Mouse (Mus musculus): ENCODE measurements around the gene Golga4. TPM values are rescaled to one million over a fixed set of nuclear protein-coding genes. Genes with fewer than 3 reads are reported as not detected.

Golga4 gene
- total RNA-seq (2023): 97.1 to 108 TPM (median 101 TPM) in 4 replicates

GRCm38 (mm10) chr9:118506020-118506403, at the start of gene Golga4:
Gene Golga4, plus strand, starts transcription at chr9:118506267.

DNA sequence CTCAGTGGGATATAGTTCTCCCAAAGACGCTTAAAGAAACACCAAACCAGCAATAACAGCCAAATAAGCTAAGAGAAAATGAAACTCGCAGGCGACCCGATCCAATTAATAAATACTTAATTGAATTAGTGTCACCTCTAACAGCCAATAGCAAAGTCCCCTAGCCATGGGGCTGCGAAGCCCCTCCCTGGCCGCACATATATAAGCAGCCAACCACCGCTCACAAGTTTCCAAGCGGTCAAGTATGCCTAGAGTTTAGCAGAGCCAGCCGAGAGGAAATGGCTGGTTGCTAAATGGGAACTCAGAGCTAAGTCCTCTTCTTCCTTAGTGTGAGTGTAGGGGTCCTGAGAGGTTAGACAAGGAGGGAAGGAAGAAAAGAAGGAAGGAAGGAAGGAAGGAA, 28.1 kb upstream of the Golga4 start, which contains the start of gene Eomes:
Eomes (plus strand) TSS at position 252 of the 400 bp plus-strand sequence.

DNA sequence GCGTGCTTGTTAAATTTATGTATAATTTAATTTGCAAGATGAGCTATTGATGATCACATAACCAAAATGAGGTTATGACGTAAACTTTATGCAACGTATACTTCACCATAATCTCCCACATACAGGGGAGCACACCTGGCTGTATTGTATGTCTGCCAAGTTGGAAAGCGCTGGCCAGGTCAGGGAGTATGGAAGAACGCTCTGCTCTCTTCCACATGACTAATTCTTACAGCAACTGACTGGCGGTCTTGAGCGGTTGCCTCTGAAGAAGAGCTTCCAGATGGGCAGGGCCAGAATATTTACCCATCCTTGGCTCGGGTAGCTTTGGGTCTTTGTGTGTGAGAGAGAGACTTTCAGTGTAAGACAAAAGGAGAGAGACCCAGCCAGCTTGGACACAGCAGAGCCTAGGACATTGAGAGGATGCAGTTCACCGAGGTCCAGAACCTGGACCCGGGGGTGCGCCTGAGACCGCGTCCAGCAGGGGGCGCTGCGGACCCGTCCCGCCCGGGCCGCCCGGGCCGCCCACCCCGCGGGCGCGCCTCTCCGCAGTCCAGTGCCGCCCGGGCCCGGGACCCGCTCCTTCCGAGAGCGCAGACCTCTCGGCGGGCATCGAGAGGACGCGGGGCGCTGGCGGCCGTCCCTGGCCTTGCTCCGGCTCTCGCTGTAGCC, 100.2 kb downstream of the Golga4 start, which contains the start of gene Itga9:
Itga9 (plus strand) TSS at position 543 of the 669 bp plus-strand sequence.

Other genes with a start within 250 kb of the Golga4 start
- gene Eomes, start 28.1 kb upstream of the Golga4 start, total RNA-seq (2023): 0.77 to 1.1 TPM (median 1.0 TPM) in 4 replicates
- gene Itga9, start 100.4 kb downstream of the Golga4 start, total RNA-seq (2023): 1.2 to 3.0 TPM (median 1.6 TPM) in 4 replicates